Mouse (Mus musculus): Measurements from ENCODE around the gene Ccdc163. TPM values are rescaled to one million over a fixed set of nuclear protein-coding genes. Genes with fewer than 3 reads are reported as not detected.
"Not testable (repeated sequence)": the region's sequence is repeated elsewhere in the genome, so short reads cannot be mapped to it uniquely, and the experiment has no call there.

Gene Ccdc163
- total and polyA plus RNA-seq, 2 experiments from 2014 or later = 6.0 to 6.8 TPM

DNA sequence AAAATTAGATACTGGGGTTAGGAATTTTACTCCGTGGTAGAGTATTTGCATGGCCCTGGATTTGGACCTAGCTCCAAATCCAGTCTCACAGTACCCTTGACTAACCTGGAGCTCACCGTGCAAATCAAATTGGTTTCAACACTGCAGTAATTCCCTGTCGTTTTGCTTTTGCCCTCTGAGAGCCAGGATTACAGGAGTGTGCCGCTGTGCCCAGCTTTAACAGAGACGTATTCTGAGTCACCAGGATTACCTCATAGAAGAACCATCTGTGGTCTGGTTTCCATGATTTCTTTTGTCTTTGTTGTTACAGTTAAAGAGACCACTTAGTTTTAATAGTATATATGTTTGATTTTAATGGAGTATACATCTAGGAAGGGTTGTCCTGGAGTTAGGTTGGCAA is 29.2 kb upstream of the Ccdc163 start:
- 51% methylated on average over 5 of the region's 5 CpGs for WGBS
- ATAC-seq (ENCODE audit: insufficient read depth, low read depth) (no peak), DNase-seq (ENCODE audit: low spot score) (no peak)
- no peak overlapping the region for H3K9ac ChIP-seq (replicated peaks; ENCODE audit: low read depth, low read length)
- H3K27ac ChIP-seq (ENCODE audit: low read depth) = no peak overlapping the region
- no peak overlapping the region for H3K4me3 ChIP-seq (ENCODE audit: low read depth, low read length)
- TF ChIP-seq EP300 (IDR thresholded peaks at IDR 0.05; ENCODE audit: low read depth) (no peak), CTCF (IDR thresholded peaks at IDR 0.05; ENCODE audit: low read depth) (no peak)
- no peaks in the 10 kb centered on the region for H3K27me3 ChIP-seq (ENCODE audit: control insufficient read depth, insufficient read depth, low read length)
- H3K36me3 ChIP-seq (replicated peaks; ENCODE audit: control insufficient read depth, insufficient read depth, low read length) = no peaks in the 10 kb centered on the region
- no peaks in the 10 kb centered on the region for H3K9me3 ChIP-seq (replicated peaks; ENCODE audit: control insufficient read depth, low read length)
- H3K4me1 ChIP-seq (ENCODE audit: control insufficient read depth, insufficient read depth) = no peaks in the 10 kb centered on the region
- H3K4me2 ChIP-seq (ENCODE audit: low read depth, low read length) = no peak overlapping the region

DNA sequence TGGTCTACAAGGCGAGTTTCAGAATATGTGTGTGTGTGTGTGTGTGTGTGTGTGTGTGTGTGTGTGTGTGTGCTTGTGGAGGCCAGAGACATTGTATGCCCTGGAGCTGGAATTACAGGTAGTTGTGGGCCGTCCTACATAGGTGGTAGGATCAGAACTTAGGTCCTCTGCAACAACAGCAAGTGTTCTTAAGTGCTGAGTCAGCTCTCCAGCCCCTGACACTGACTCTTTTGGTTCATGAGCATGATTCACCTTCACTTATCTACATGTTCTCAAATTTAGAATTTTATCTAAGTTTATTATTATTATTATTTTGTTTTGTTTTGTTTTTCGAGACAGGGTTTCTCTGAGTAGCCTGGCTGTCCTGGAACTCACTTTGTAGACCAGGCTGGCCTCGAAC is 27.8 kb upstream of the Ccdc163 start:
- not testable (repeated sequence) for H3K4me3 ChIP-seq (ENCODE audit: low read depth, low read length); DNase-seq (ENCODE audit: low spot score); H3K9ac ChIP-seq (replicated peaks; ENCODE audit: low read depth, low read length); H3K4me2 ChIP-seq (ENCODE audit: low read depth, low read length); H3K4me1 ChIP-seq (ENCODE audit: control insufficient read depth, insufficient read depth); H3K27ac ChIP-seq (ENCODE audit: low read depth); H3K36me3 ChIP-seq (replicated peaks; ENCODE audit: control insufficient read depth, insufficient read depth, low read length); H3K27me3 ChIP-seq (ENCODE audit: control insufficient read depth, insufficient read depth, low read length); H3K9me3 ChIP-seq (replicated peaks; ENCODE audit: control insufficient read depth, low read length); ATAC-seq (ENCODE audit: insufficient read depth, low read depth)
- WGBS = 96% methylated on average over 4 of the region's 4 CpGs

DNA sequence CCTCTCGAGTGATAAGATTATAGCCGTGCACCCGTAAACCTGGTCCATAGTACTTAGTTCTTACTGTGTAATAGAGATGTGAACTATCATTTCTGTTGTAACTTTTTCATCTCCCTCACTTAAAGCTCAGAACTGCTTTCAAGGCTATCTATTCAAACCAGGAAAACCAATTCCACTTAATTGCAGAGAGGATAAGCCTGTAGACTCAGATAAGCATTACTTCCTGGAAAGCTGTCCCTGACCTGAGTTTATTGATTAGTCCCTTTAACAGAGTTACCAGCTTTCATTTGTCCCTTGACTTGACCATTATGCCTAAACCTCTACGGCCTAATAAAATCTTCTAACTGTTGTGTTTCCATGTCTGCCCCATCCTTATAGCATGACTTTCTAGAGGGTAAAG is 24.4 kb upstream of the Ccdc163 start:
- Histone ChIP-seq H3K27me3 (ENCODE audit: control insufficient read depth, insufficient read depth, low read length) (no peaks in the 10 kb centered on the region), H3K9ac (replicated peaks; ENCODE audit: low read depth, low read length) (no peak overlapping the region), H3K36me3 (replicated peaks; ENCODE audit: control insufficient read depth, insufficient read depth, low read length) (peaks cover 15% of the 10 kb centered on the region), H3K9me3 (replicated peaks; ENCODE audit: control insufficient read depth, low read length) (no peaks in the 10 kb centered on the region), H3K4me2 (ENCODE audit: low read depth, low read length) (no peak overlapping the region), H3K4me1 (ENCODE audit: control insufficient read depth, insufficient read depth) (peaks cover 12% of the 10 kb centered on the region; the same call in 1 of the 2 replicates), H3K4me3 (ENCODE audit: low read depth, low read length) (no peak overlapping the region), H3K27ac (ENCODE audit: low read depth) (no peak overlapping the region)
- no peak for ATAC-seq (ENCODE audit: insufficient read depth, low read depth)
- TF ChIP-seq EP300 (IDR thresholded peaks at IDR 0.05; ENCODE audit: low read depth) (no peak), CTCF (IDR thresholded peaks at IDR 0.05; ENCODE audit: low read depth) (no peak)
- no peak for DNase-seq (ENCODE audit: low spot score)
- 62% methylated on average over 4 of the region's 4 CpGs for WGBS

DNA sequence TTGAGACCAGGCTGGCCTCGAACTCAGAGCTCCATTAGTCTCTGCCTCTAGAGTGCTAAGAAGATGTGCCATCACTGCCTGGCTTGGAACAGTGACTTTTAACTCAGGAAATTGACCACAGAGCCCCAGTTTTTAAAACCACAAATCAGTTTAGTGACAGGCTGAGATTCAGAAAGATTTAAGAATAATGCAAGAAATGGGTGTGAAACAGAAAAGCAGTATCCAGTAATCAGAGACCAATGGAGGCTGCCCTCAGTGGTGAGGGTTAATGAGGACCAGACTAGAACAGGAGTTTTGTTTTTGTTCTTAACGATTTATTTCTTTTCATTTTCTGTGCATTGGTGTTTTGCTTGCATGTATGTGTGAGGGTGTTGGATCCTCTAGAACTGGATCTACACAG is 23.6 kb upstream of the Ccdc163 start:
- DNase-seq (ENCODE audit: low spot score) (no peak), ATAC-seq (ENCODE audit: insufficient read depth, low read depth) (no peak)
- Histone ChIP-seq H3K9me3 (replicated peaks; ENCODE audit: control insufficient read depth, low read length) (no peaks in the 10 kb centered on the region), H3K4me2 (ENCODE audit: low read depth, low read length) (peak overlapping the region; percentile 67; the same call in 1 of the 2 replicates), H3K4me3 (ENCODE audit: low read depth, low read length) (peak overlapping the region; percentile 79; the same call in 1 of the 2 replicates), H3K9ac (replicated peaks; ENCODE audit: low read depth, low read length) (peak overlapping the region; percentile 69), H3K27ac (ENCODE audit: low read depth) (peak overlapping the region; percentile 98), H3K27me3 (ENCODE audit: control insufficient read depth, insufficient read depth, low read length) (no peaks in the 10 kb centered on the region), H3K36me3 (replicated peaks; ENCODE audit: control insufficient read depth, insufficient read depth, low read length) (peaks cover 22% of the 10 kb centered on the region), H3K4me1 (ENCODE audit: control insufficient read depth, insufficient read depth) (peaks cover 12% of the 10 kb centered on the region; the same call in 1 of the 2 replicates)
- TF ChIP-seq CTCF (IDR thresholded peaks at IDR 0.05; ENCODE audit: low read depth) (no peak), EP300 (IDR thresholded peaks at IDR 0.05; ENCODE audit: low read depth) (no peak)
- 80% methylated on average over 2 of the region's 2 CpGs for WGBS

DNA sequence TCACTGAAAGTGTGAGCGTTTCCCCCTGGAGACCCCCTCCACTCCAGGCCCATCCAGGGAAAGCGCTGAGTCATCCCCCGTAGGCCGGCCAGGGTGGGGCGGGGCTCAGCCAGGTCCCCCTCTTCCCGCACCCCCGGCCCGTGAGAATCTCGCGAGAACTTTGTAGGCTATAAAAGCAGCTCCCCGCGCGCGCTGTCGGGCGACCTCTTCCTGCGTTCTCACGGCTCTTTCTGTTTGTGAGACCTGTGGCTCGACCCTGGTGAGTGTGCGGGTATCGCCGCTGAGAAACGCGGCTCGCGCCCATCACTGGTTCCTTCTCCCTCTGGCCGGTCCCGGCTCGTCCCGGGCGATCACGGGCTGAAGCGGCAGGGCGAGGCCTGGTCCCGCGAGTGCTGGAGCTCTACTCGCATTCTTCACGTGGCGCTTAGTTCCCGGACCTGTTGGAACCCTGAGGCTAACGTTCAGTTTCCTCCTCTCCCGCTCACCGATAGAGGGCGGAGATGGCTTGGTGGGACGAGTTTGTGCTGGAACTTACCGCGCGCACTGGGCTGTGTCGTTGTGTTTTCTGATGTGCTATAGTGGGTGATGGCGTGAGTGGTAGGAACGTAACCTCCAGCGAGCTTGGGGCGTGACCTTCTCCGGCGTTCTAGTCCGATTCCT is 22.8 kb upstream of the Ccdc163 start, which contains the start of gene Prdx1:
Gene Prdx1, plus strand, starts transcription at position 143 of the 660 bp plus-strand sequence.
- TF ChIP-seq CTCF (IDR thresholded peaks at IDR 0.05; ENCODE audit: low read depth) = peak; percentile 88
- peak; percentile 98 for TF ChIP-seq EP300 (IDR thresholded peaks at IDR 0.05; ENCODE audit: low read depth)
- no peaks in the 10 kb centered on the region for H3K27me3 ChIP-seq (ENCODE audit: control insufficient read depth, insufficient read depth, low read length)
- peaks cover 13% of the 10 kb centered on the region; the same call in 1 of the 2 replicates for H3K4me1 ChIP-seq (ENCODE audit: control insufficient read depth, insufficient read depth)
- peak; percentile 87 for DNase-seq (ENCODE audit: low spot score)
- no peaks in the 10 kb centered on the region for H3K9me3 ChIP-seq (replicated peaks; ENCODE audit: control insufficient read depth, low read length)
- H3K27ac ChIP-seq (ENCODE audit: low read depth) = peak within 1 kb of the TSS; percentile 98
- H3K4me3 ChIP-seq (ENCODE audit: low read depth, low read length) = peak within 1 kb of the TSS; percentile 79
- peaks cover 27% of the 10 kb centered on the region for H3K36me3 ChIP-seq (replicated peaks; ENCODE audit: control insufficient read depth, insufficient read depth, low read length)
- peak within 1 kb of the TSS; percentile 67 for H3K4me2 ChIP-seq (ENCODE audit: low read depth, low read length)
- H3K9ac ChIP-seq (replicated peaks; ENCODE audit: low read depth, low read length) = peak within 1 kb of the TSS; percentile 69
- under 1% methylated on average over 56 of the region's 56 CpGs for whole genome bisulfite sequencing
- peak; percentile 95 for ATAC-seq (ENCODE audit: insufficient read depth, low read depth)

DNA sequence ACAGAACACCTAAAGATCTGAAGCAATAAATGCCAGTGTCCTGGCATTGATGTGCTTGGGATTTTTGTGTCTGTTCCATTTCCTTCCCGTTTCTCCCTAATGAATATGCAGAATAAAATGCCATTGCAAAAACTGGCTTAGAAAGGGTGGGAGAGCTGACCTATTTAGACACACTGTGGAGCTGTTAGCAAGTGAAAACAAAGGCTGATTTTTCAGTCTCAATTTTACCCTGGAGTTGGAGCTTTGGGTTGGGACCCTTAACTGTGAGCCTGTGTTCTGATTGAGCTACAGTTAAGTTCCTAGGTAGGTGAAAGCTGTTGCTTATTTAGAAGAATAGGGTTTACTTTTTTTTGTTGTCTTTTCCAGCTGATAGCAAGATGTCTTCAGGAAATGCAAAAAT is 21.3 kb upstream of the Ccdc163 start:
- WGBS = 22% methylated on average over 1 of the region's 1 CpGs
- DNase-seq (ENCODE audit: low spot score) (no peak), ATAC-seq (ENCODE audit: insufficient read depth, low read depth) (no peak)
- Histone ChIP-seq H3K4me3 (ENCODE audit: low read depth, low read length) (peak overlapping the region; percentile 79), H3K9ac (replicated peaks; ENCODE audit: low read depth, low read length) (peak overlapping the region; percentile 69; the same call in 1 of the 2 replicates), H3K9me3 (replicated peaks; ENCODE audit: control insufficient read depth, low read length) (no peaks in the 10 kb centered on the region), H3K27me3 (ENCODE audit: control insufficient read depth, insufficient read depth, low read length) (no peaks in the 10 kb centered on the region), H3K36me3 (replicated peaks; ENCODE audit: control insufficient read depth, insufficient read depth, low read length) (peaks cover 34% of the 10 kb centered on the region), H3K27ac (ENCODE audit: low read depth) (no peak overlapping the region), H3K4me1 (ENCODE audit: control insufficient read depth, insufficient read depth) (peaks cover 16% of the 10 kb centered on the region; the same call in 1 of the 2 replicates), H3K4me2 (ENCODE audit: low read depth, low read length) (peak overlapping the region; percentile 67)
- TF ChIP-seq EP300 (IDR thresholded peaks at IDR 0.05; ENCODE audit: low read depth) (no peak), CTCF (IDR thresholded peaks at IDR 0.05; ENCODE audit: low read depth) (no peak)

Data from heart, postnatal 0 days (tissue).